Mouse (Mus musculus) activated CD4-positive, CD25-positive, alpha-beta regulatory T cell (primary cell): ENCODE measurements around the gene Slc25a38. TPM values are rescaled to one million over a fixed set of nuclear protein-coding genes. Genes with fewer than 3 reads are reported as not detected.

Source experiments
- polyA plus RNA-seq, 2 experiments: library from polyadenylated mRNA; unstranded; fragments of 100-300 nt; shearing (Covaris generic); gene quantifications; one replicate each; pipeline ENCODE4 v1.2.1; 2017

Gene Slc25a38
- 10 to 100 TPM; 38.4 to 49.7 TPM for polyA plus RNA-seq

DNA sequence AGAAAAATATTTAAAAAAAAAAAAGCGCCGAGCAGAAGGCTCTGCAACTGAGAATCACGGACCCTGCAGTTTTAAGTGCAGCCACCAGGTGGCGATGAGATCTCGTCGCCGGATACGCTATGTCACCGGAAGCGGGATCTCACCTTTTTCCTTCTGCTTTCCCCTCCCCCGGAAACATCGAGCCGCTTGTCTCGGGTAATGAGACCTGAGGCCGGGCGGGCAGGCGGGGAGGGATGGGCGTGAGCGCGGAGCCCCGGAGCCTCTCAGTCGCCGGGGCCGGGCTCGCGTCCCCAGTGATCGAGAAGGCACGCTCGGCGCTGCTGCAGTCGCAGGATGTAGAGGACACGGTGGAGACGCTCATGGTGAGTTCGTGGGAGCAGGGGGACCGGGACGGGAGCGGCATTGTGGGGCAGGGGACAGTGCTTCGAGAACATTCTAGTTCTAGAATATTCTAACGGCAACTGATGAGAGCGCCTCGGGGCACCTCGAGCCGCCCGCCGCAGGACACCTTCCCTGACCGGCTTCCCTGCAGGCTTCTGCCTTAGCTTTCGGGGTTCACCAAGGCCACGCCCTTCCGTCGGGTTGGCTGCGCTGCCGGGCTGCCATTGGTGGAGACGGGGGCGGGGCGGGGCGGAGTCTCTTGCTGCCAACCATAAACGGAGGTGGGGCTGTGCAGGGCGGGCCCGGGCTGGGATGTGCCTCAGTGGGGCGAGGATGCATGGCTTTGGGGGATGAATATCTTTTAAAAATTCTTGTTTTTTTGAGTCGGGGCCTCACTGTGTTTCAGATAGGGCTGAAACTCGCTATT lies at the start of gene Slc25a38:
Slc25a38 (plus strand) TSS at position 164 of the 808 bp plus-strand sequence.

GRCm38 (mm10) chr9:120069779-120070178 lies 40.4 kb upstream of the Slc25a38 start, which contains the start of gene Cx3cr1:
TSS of gene Cx3cr1 (minus strand) at chr9:120069879.

DNA sequence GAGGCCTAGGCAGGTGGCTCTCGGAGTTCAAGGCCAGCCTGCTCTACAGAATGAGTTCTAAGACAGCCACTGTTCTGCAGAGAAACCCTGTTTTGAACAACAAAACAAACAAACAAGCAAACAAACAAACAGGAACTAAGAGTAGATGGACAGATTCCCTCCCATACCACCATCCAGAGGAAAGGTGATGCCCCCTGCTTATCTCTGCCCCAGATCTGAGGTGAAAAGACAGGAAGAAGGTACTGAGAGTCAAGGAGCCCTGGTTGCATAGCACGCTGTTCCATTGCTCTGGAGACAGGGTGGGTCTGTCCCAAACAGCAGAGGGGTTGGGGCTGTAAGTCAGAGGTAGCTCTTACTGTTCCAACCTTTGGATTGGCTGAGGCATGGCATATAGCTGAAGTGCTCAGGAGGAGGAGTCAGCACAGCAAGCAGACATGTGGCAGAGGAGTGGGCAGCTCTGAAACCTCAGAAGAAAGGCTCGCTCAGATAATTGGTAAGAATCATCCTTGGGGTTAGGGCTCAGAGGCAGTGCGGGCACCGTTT lies 18.4 kb upstream of the Slc25a38 start, which contains the start of gene Ccr8:
Ccr8 (plus strand) TSS at position 419 of the 543 bp plus-strand sequence.

GRCm38 (mm10) chr9:120127538-120128251 lies 17.5 kb downstream of the Slc25a38 start, which contains the start of gene Rpsa:
TSS of gene Rpsa (plus strand) at chr9:120127689.

GRCm38 (mm10) chr9:120149222-120149828 lies 39.2 kb downstream of the Slc25a38 start, which contains the start of gene Mobp:
TSS of gene Mobp (plus strand) at chr9:120149707.

Other genes with a start within 250 kb of the Slc25a38 start
- gene Wdr48, start 215.5 kb upstream of the Slc25a38 start, polyA plus RNA-seq: 10 to 100 TPM; 45.5 to 52.8 TPM
- 10 to 100 TPM in 1 of 2 experiments, 1 to 10 TPM in 1; 6.1 to 10.3 TPM for gene Gorasp1, start 172.8 kb upstream of the Slc25a38 start, polyA plus RNA-seq
- gene Ttc21a, start 172.8 kb upstream of the Slc25a38 start, polyA plus RNA-seq: under 1 TPM in 1 of 2 experiments, not detected in 1; 0.08 TPM
- gene Csrnp1, start 125.7 kb upstream of the Slc25a38 start, polyA plus RNA-seq: 10 to 100 TPM; 57.4 to 66.5 TPM
- under 1 TPM in 1 of 2 experiments, not detected in 1; 0.34 TPM for gene Xirp1, start 86.8 kb upstream of the Slc25a38 start, polyA plus RNA-seq
- gene Cx3cr1, start 40.5 kb upstream of the Slc25a38 start, polyA plus RNA-seq: under 1 TPM; 0.14 to 0.42 TPM
- gene Ccr8, start 18.3 kb upstream of the Slc25a38 start, polyA plus RNA-seq: 100 to 1,000 TPM in 1 of 2 experiments, 10 to 100 TPM in 1; 72.1 to 138 TPM
- gene Rpsa, start 17.3 kb downstream of the Slc25a38 start, polyA plus RNA-seq: 1,000 to 10,000 TPM; 1,386 to 2,021 TPM
- gene Mobp, start 39.3 kb downstream of the Slc25a38 start, polyA plus RNA-seq: under 1 TPM in 1 of 2 experiments, not detected in 1; 0.75 TPM
- gene Myrip, start 191.1 kb downstream of the Slc25a38 start, polyA plus RNA-seq: not detected